Mouse (Mus musculus) MEL (cell line): ENCODE data around the gene Slc28a3.

Source experiments
- CTCF ChIP-seq, 3 experiments: IDR thresholded peaks in 2 of 3; conservative IDR thresholded peaks in 1 of 3; 2 replicates each; pipeline ENCODE4 v1.5.1; 2011 to 2012; ENCODE audit warnings: low read length in 3 of 3, low read depth in 2 of 3, mild to moderate bottlenecking in 2 of 3, improper control_type of control experiment in 1 of 3, inconsistent platforms in 1 of 3, mixed read lengths in 1 of 3, moderate library complexity in 1 of 3; ENCODE audit not compliant: control insufficient read depth in 1 of 3, insufficient read depth in 1 of 3, poor library complexity in 1 of 3, severe bottlenecking in 1 of 3
- EP300 ChIP-seq, 2 experiments: IDR thresholded peaks; 2 replicates each; pipeline ENCODE4 v1.6.1; 2011; ENCODE audit warnings: improper control_type of control experiment in 2 of 2, low read length in 2 of 2, low read depth in 1 of 2, mild to moderate bottlenecking in 1 of 2
- MAFK ChIP-seq: IDR thresholded peaks from 2 replicates; pipeline ENCODE4 v1.6.1; 2011; ENCODE audit warnings: low read depth, mild to moderate bottlenecking, low read length, improper control_type of control experiment, borderline replicate concordance
- MEF2A ChIP-seq: IDR thresholded peaks from 2 replicates; pipeline ENCODE4 v1.6.1; 2014; ENCODE audit warnings: low read depth, mild to moderate bottlenecking, inconsistent platforms, low read length, improper control_type of control experiment; ENCODE audit not compliant: poor library complexity, insufficient replicate concordance, severe bottlenecking; ENCODE audit errors: extremely low read depth
- NRF1 ChIP-seq: IDR thresholded peaks from 2 replicates; pipeline ENCODE4 v1.6.1; 2014; ENCODE audit warnings: low read depth, mild to moderate bottlenecking, inconsistent platforms, low read length, improper control_type of control experiment, moderate library complexity; ENCODE audit not compliant: poor library complexity, insufficient read depth, severe bottlenecking
- POLR2A ChIP-seq, 2 experiments: IDR thresholded peaks; 2 replicates each; pipeline ENCODE4 v1.6.1; 2011 to 2012; ENCODE audit warnings: low read length in 2 of 2, mild to moderate bottlenecking in 2 of 2, control low read depth in 1 of 2, improper control_type of control experiment in 1 of 2, low read depth in 1 of 2, moderate library complexity in 1 of 2; ENCODE audit not compliant: control insufficient read depth in 1 of 2, insufficient read depth in 1 of 2, poor library complexity in 1 of 2
- RAD21 ChIP-seq: IDR thresholded peaks from 2 replicates; pipeline ENCODE4 v1.6.1; 2011; ENCODE audit warnings: mild to moderate bottlenecking, low read depth, low read length, improper control_type of control experiment
- SMC3 ChIP-seq: IDR thresholded peaks from 2 replicates; pipeline ENCODE4 v1.6.1; 2011; ENCODE audit warnings: low read depth, low read length, improper control_type of control experiment
- TAL1 ChIP-seq: IDR thresholded peaks from 2 replicates; pipeline ENCODE4 v1.6.1; 2012; ENCODE audit warnings: mild to moderate bottlenecking, inconsistent platforms, low read length, moderate library complexity, mixed read lengths
- TCF12 ChIP-seq: IDR thresholded peaks from 2 replicates; pipeline ENCODE4 v1.6.1; 2014; ENCODE audit warnings: low read depth, mild to moderate bottlenecking, inconsistent platforms, low read length, improper control_type of control experiment, moderate library complexity
- USF1 ChIP-seq: IDR thresholded peaks from 2 replicates; pipeline ENCODE4 v1.6.1; 2014; ENCODE audit warnings: low read depth, mild to moderate bottlenecking, inconsistent platforms, low read length, improper control_type of control experiment, moderate library complexity

DNA sequence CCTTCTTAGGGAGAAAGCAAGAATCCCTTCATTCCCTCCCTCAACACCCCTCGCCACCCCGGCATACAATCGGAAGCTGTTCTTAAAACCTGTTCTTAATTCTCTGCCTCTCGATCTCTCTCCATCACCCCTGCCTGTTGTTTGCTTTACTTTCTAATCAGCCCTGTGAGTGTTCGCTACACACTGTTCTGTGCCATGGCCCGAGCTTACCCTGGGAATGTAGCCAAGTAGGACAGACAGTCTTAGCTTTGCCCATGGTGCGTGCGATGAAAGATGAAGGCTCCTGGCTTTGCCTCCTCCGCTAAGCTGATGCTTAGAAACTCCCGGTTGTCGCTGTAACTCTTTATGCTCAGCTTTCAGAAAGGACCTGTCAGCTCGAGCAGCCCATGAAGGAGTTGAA is 112.9 kb downstream of the Slc28a3 start:
- TF ChIP-seq POLR2A (IDR thresholded peaks at IDR 0.05; ENCODE audit: control insufficient read depth in 1 of 2, insufficient read depth in 1 of 2, low read depth in 1 of 2, low read length in 2 of 2, poor library complexity in 1 of 2) (no peak), CTCF (IDR thresholded peaks at IDR 0.05 in 2 of 3, conservative IDR thresholded peaks at IDR 0.05 in 1 of 3; ENCODE audit: control insufficient read depth in 1 of 3, insufficient read depth in 1 of 3, low read depth in 2 of 3, low read length in 3 of 3, poor library complexity in 1 of 3, severe bottlenecking in 1 of 3) (no peak), EP300 (IDR thresholded peaks at IDR 0.05; ENCODE audit: low read depth in 1 of 2, low read length in 2 of 2) (no peak), MEF2A (no peak), TCF12 (no peak), MAFK (no peak), TAL1 (no peak), USF1 (no peak), NRF1 (no peak), RAD21 (no peak), SMC3 (no peak)
